Mouse (Mus musculus) cerebellum, adult 18-20 months (tissue): ENCODE data around the gene Uts2r.

ENCODE experiments used
- DNase-seq, 2 experiments: peaks; one replicate each; pipeline ENCODE4 v3.0.0; 2021

The Uts2r gene

DNA sequence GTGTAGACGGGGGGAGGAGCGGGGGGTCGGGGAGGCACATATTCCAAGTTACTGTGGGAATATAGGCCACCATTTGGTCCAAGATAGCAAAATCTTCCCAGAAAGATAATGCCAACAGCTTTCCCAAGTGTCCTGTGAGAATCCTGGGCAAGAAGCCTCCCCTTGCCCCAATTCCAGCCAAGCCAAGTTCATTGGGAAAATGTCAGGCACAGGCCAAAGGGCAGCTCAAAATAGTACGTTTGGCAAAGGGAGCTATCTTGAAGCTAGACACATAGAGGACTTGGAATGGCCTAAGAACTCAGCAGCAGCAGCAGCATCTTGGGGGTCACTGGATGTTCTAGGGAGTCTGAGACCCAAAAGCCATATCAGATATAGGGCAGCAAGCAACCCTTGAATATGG is 3.7 kb downstream of the Uts2r start:
- no peak for DNase-seq

DNA sequence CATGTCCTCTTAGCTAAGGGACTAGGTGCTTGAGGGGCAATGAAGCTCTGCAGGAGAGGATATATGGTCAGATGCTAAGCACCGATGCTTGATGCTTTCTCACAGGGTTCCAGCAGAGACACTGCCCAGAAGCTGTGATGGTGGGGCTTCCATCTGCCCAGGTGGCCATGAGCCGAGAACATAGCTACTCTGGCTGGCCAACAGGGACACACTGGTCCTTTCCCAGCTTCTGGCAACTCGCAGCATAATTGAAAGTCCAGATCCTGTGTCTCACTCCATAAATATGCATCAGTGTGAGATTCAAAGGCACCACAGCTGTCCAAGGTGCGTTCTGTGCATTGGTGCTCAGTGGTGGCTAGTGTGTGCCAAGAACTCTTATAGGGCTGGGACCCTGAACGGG is 13.1 kb downstream of the Uts2r start:
- DNase-seq, result peak in 1 of 2 experiments; percentile 21

DNA sequence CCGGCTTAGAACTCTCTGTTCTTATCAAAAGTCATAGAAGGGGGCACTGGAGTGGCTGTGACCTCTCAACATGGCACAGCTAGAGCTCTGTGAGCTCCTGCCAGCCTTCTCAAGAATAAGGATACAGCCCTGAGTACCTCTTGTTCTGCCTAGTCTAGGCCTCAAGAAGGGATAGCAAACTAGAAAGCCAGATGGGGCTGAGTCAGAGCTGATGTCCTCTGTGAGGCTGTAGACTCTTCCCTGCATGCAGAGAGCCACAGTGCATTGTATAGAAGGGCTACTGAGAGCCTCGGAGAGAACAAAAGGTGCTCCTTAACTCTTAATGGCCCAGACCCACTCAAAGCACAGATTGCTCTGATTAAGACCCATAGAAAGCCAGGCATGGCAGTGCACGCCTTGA is 14.2 kb downstream of the Uts2r start:
- DNase-seq, result no peak

DNA sequence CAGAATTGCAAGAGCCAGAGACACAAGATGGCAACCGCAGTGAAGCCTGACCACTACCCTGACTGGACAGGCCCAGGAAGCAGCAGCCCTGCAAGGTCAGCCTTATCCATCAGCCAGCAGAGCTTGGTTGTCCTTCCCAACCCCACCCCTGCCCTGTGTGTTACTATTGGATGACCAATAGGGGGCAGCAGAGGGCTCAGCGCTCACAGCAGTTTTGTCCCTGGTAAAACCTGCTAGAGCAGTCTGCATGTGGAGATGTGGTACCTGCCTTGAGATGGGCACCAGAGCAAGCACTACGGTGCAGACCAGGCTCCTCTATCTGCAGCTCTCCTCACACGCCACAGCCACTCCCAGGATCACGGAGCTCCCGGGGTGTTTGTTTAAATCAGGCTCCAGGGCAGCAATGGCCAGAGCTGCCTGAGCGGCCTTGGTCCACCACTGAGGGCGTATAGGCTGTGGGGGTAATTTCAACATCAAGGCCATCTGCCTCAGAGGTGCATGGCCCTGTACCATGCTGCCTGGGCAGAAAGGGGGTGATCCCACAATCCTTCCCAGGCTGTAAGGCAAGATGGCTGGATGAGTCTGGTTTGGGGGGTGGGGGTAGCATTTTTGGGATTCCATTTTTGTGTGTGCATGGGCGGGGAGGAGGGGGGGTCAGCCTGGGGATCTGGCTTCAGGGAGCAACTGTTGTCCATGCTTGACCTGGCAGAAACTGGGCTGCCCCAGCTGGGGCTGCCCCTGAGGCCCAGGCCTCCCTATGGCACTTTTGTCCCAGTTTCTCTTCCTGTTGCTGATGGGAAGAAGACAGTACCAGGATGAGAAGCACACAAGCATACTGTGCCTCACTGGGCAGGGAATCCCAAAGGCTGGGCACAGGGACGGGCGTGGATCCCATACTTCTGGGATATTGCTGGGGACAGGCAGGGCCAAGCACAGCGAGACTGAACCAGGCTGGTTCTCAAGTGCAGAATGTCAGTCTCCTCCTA is 16.5 kb downstream of the Uts2r start:
- peak; percentile 63 to 77 for DNase-seq

DNA sequence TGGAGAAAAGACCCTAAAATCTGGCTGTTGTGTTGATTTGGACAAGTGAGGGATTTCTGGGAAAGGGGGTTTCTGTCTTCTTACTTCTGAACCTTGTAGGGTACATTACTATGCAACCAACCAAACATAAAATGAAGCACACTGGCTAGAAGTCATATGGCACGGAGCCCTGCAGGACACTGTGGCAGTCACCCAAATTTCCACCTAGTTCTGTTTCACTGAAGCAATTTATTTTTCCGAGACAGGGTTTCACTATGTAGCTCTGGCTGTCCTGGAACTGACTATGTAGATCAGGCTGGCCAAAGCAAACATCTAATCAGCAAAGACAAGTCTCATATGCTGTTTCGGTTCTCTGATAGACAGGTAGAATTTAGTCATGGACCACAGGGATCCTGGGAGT is 29.6 kb downstream of the Uts2r start:
- peak; percentile 57 to 64 for DNase-seq

DNA sequence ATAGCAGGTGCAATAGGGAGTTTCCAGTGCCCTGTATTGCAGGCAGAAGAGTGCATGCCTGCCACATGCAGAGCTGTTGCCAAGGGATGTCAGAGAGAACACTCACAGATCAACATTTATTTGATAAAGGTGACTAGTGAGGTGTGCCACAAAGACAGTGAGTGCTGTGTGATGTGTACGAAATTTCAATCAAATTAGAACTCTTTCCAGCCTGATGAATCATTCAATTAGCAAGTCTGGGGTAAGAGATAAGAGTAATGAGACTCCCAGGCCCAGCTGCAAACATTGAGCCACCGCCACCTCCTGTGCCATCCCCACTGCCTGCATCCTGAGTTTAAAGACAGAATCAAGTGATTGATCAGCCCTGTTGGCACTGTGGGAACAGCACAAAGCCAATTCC is 32.7 kb downstream of the Uts2r start:
- DNase-seq, result no peak

DNA sequence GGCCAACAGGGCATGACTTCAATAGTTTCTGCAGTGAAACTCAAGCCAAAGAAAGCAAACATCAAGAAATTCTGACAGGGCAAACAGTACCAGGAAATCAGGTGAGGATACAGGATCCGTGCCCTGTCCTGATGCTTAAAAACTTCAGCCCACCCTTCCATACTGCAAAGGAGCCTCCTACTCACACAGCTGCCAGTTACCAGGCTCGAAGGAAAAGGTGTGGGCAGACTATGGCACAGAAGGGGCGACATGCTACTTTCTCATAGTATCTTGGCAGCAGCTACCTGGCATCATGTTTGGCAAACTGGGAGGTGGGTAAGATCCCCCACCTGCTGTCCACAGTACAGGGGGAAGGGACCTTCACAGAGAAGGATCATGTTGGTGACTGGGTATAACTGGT is 33.3 kb downstream of the Uts2r start:
- no peak for DNase-seq

DNA sequence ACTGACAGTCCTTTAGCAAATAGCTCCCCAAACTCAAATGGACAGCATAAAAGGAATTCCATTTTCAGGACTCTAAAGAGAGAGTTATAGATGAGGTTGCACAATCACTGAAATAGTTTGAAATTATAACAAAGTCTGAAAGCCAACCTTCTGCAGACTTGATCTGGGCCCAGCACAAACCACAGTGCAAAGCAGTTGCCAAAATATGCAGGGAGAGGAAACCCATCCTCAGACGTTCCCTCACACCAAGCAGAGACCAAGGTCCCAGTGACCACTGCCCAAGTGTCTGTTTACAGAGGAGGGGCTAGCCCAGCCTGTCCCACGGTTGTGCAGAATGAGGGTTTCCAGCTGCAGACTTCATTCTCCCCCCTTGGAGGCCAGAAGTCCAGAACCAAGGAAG is 38.6 kb downstream of the Uts2r start:
- DNase-seq, result no peak

DNA sequence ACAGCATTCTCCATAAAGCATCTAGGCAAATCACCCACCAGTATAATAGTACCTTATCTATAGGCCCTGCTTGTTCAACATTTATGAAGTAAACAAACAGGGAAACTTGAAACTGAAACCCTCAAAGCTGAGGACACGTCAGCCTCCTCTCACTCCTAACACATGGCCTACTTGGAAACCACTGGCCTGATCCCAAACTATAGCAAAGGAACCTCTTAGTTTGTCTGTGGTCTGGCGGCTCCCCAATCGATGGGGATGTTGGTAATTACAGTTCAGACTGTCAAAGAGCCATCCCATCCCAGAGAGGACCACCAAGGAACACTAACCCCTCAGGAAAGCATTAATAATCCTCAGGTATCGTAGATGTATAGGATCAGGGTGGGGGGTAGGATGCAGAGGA is 39.8 kb downstream of the Uts2r start:
- no peak for DNase-seq

DNA sequence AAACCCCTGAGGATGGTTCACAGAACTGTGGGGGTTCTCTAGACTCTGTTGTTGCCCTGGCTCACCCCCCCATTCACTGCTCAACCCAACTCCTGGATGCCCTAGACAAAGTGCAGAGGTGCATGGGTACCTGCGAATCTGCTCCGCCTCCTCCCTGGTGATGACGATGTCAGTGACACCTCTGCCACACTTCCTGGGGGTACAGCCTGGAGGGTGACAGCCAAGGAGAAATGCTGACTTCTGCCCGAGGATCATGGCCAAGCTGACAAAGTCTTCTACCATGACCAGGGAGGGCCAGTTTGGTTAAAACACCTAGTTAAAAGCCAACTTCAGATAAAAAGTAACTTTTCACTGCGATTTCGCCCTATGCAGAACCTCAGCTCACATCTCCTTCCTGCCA is 40.7 kb downstream of the Uts2r start:
- no peak for DNase-seq

DNA sequence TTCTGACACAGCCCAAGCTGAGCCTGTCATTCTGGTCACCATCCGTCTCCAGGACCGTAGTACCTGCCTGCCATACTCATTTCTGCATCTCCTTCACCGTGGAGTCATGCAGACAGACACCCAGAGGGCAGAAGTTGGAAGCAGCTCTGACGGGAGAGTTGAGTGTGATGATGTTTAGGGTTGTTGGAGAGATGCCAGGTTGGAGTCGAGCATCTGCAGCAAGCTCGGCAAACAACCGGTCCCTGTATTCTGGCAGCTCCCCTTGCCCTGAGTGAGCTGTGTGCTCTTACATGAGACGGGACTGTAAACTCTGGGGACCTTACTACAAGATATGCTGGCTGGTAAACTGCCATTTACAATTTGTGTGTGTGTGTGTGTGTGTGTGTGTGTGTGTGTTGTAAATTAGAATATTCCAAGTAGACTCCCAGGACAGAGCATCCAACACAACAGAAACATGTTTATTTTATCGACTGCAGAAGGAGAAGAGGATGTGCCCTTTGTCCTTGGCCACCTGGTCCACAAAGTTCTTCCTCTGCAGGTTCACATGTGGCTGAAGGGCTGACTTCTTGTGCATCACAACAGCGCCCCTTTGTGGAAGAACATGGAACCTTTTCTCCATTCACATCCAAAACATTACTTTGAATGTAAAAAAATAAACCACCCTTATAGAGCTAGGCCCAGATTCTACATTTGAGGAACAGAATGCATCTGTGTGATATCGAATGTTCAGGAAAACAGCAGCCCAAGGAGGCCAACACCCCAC is 41.5 kb downstream of the Uts2r start:
- peak; percentile 31 to 49 for DNase-seq

DNA sequence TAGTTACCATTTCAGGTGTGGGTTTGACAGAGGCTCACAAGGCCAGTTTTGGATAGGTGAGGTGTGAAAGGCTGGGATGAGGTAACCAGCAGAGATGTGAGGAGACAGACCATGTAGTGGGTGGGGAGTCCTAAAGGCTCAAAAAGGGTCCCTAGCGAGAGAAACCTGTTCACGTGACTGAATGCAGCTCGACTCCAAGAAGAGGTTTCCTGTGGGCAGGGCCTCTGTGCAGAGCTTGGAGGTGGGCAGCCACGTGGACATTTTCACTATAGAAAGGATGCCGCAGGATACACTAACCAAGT is 43.7 kb downstream of the Uts2r start:
- no peak for DNase-seq

DNA sequence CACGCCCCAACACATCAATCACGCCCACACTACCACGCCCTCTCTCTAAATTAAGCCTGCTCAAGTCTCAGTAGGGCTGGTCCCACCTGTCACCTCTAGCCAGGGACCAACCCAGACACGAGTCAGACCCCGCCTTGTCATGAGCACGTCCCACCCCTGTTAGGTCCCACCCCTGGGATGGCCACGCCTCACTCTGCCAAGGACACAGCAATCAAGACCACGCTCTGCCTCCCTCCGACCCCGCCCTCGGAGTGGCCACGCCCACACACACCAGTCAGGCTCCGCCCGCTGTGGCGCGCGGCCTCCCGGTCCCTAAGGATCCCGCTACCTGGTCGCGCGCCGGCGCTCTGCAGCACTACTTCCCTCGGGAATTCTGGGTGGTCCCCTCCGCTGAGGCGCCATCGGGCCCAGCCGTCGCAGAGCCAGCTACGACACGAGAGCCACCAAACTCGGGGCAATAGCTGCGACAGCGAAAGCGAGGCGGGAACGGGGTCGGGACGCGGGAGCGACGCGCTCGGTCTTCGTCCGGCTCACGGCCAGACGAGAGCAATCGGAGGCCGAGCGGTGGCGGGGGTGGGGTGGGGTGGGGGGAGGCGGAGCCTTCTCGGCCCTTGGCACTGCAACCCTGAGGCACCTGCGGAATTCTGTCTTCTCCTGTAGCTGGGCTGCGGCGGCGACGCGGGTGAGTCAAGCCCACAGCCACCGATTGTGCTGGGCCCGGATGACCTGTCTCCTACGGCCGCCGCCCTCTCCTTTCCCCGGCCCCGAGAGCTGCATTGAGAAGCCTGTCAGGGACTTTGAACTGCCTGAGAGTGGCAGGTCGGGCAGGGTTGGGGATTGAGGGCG is 44.3 kb downstream of the Uts2r start, which contains the start of the genes Hexdc and Ogfod3:
TSS of gene Hexdc (plus strand) at position 273 of the 846 bp plus-strand sequence.
TSS of gene Ogfod3 (minus strand) at position 551 of the 846 bp plus-strand sequence.
- DNase-seq, result peak; percentile 96 to 97
